Mouse (Mus musculus) brain, embryonic 18.5 days (tissue): ENCODE data around the gene Clasrp.

Source experiments
- DNase-seq: peaks from one replicate; pipeline ENCODE4 v3.0.0-alpha.2; 2012; ENCODE audit warnings: low read depth, low spot score

Clasrp gene

GRCm38 (mm10) chr7:19563884-19564283 lies 40.4 kb downstream of the Clasrp start:
- no peak for DNase-seq

- DNase-seq, result no peak
Measured at GRCm38 (mm10) chr7:19562643-19563410, 41.5 kb downstream of the Clasrp start, which contains the start of gene Ppp1r37. Gene Ppp1r37 (minus strand): TSS chr7:19563076.

- peak; percentile 92 for DNase-seq
Measured at GRCm38 (mm10) chr7:19561765-19562642, 42.3 kb downstream of the Clasrp start.

- no peak for DNase-seq
Measured at GRCm38 (mm10) chr7:19561431-19561764, 42.9 kb downstream of the Clasrp start.

GRCm38 (mm10) chr7:19560491-19561260 lies 43.6 kb downstream of the Clasrp start:
- no peak for DNase-seq

GRCm38 (mm10) chr7:19558965-19559364 lies 45.3 kb downstream of the Clasrp start:
- DNase-seq, result no peak

GRCm38 (mm10) chr7:19557982-19558900 lies 46.0 kb downstream of the Clasrp start:
- DNase-seq, result no peak

GRCm38 (mm10) chr7:19557086-19557485 lies 47.2 kb downstream of the Clasrp start:
- DNase-seq, result no peak

GRCm38 (mm10) chr7:19554168-19554567 lies 50.1 kb downstream of the Clasrp start:
- no peak for DNase-seq

- no peak for DNase-seq
Measured at GRCm38 (mm10) chr7:19552443-19552842, 51.8 kb downstream of the Clasrp start.

GRCm38 (mm10) chr7:19551634-19552033 lies 52.7 kb downstream of the Clasrp start:
- no peak for DNase-seq

GRCm38 (mm10) chr7:19549394-19549793 lies 54.9 kb downstream of the Clasrp start:
- no peak for DNase-seq

- no peak for DNase-seq
Measured at GRCm38 (mm10) chr7:19547344-19547969, 56.8 kb downstream of the Clasrp start.

GRCm38 (mm10) chr7:19546007-19546406 lies 58.3 kb downstream of the Clasrp start:
- no peak for DNase-seq

- no peak for DNase-seq
Measured at GRCm38 (mm10) chr7:19543584-19543983, 60.7 kb downstream of the Clasrp start.

- no peak for DNase-seq
Measured at GRCm38 (mm10) chr7:19542155-19542691, 62.1 kb downstream of the Clasrp start.

- DNase-seq, result no peak
Measured at GRCm38 (mm10) chr7:19541681-19542154, 62.6 kb downstream of the Clasrp start.

- no peak for DNase-seq
Measured at GRCm38 (mm10) chr7:19540771-19541566, 63.3 kb downstream of the Clasrp start.

GRCm38 (mm10) chr7:19534676-19535075 lies 69.6 kb downstream of the Clasrp start:
- DNase-seq, result no peak
